Mouse (Mus musculus): ENCODE results near the gene Scgb2b12. TPM values are rescaled to one million over a fixed set of nuclear protein-coding genes. Genes with fewer than 3 reads are reported as not detected.
"Not testable (repeated sequence)": the region's sequence is repeated elsewhere in the genome, so short reads cannot be mapped to it uniquely, and the experiment has no call there.

Scgb2b12 gene
- polyA plus RNA-seq (2014; fragmentation: Nextera tagmentation; extraction: Ambion mirVana): not detected in 2 replicates

- H3K27me3 ChIP-seq (replicated peaks; ENCODE audit: control insufficient read depth, insufficient read depth, low read length); H3K4me1 ChIP-seq (ENCODE audit: control insufficient read depth, insufficient read depth, low read length); DNase-seq (ENCODE audit: low spot score); ATAC-seq (ENCODE audit: low read depth); H3K4me3 ChIP-seq (ENCODE audit: low read depth, low read length); H3K36me3 ChIP-seq (ENCODE audit: control insufficient read depth, insufficient read depth, low read length); H3K27ac ChIP-seq (replicated peaks; ENCODE audit: low read depth, low read length); H3K4me2 ChIP-seq (ENCODE audit: low read depth, low read length); H3K9ac ChIP-seq (ENCODE audit: low read depth, low read length); H3K9me3 ChIP-seq (ENCODE audit: control insufficient read depth, low read length): not testable (repeated sequence)
- 71% methylated on average over 1 of the region's 1 CpGs for WGBS
These were observed at the start of gene Scgb2b12 for GRCm38 (mm10) chr7:32327145-32327544. Gene Scgb2b12, minus strand, starts transcription at chr7:32327245.

- not testable (repeated sequence) for H3K27ac ChIP-seq (replicated peaks; ENCODE audit: low read depth, low read length); ATAC-seq (ENCODE audit: low read depth); H3K27me3 ChIP-seq (replicated peaks; ENCODE audit: control insufficient read depth, insufficient read depth, low read length); H3K36me3 ChIP-seq (ENCODE audit: control insufficient read depth, insufficient read depth, low read length); H3K4me1 ChIP-seq (ENCODE audit: control insufficient read depth, insufficient read depth, low read length); H3K9ac ChIP-seq (ENCODE audit: low read depth, low read length); DNase-seq (ENCODE audit: low spot score); H3K4me3 ChIP-seq (ENCODE audit: low read depth, low read length); H3K4me2 ChIP-seq (ENCODE audit: low read depth, low read length); H3K9me3 ChIP-seq (ENCODE audit: control insufficient read depth, low read length)
- WGBS: 88% methylated on average over 2 of the region's 3 CpGs
These were observed 6.8 kb upstream of the Scgb2b12 start, which contains the start of gene Scgb1b12 for GRCm38 (mm10) chr7:32333882-32334281. Gene Scgb1b12, plus strand, starts transcription at chr7:32334182.

Other genes with a start within 250 kb of the Scgb2b12 start
- not detected in 2 replicates for gene Scgb1b10, start 226.4 kb downstream of the Scgb2b12 start, polyA plus RNA-seq (2014; fragmentation: Nextera tagmentation; extraction: Ambion mirVana)
- gene Scgb2b11, start 116.1 kb downstream of the Scgb2b12 start, polyA plus RNA-seq (2014; fragmentation: Nextera tagmentation; extraction: Ambion mirVana): not detected in 2 replicates
- not detected in 2 replicates for gene Scgb1b11, start 104.4 kb downstream of the Scgb2b12 start, polyA plus RNA-seq (2014; fragmentation: Nextera tagmentation; extraction: Ambion mirVana)
- not detected in 2 replicates for gene Scgb1b12, start 6.9 kb upstream of the Scgb2b12 start, polyA plus RNA-seq (2014; fragmentation: Nextera tagmentation; extraction: Ambion mirVana)
- not detected in 2 replicates for gene Scgb1b29, start 114.3 kb upstream of the Scgb2b12 start, polyA plus RNA-seq (2014; fragmentation: Nextera tagmentation; extraction: Ambion mirVana)

Measured in embryonic facial prominence, embryonic 14.5 days (tissue).